Mouse (Mus musculus) ES-CJ7 (cell line): ENCODE measurements around the gene Spsb3.
A peak's percentile ranks its signal among the peaks of the same experiment; 100 is the strongest.

Experiments
- DNase-seq: peaks from one replicate; pipeline ENCODE4 v3.0.0; 2011; ENCODE audit warnings: low read depth, low spot score

Gene Spsb3

GRCm38 (mm10) chr17:24896241-24896992, 10.0 kb downstream of the Spsb3 start, which contains the start of gene Nme3:
Gene Nme3 (plus strand): TSS chr17:24896500.
- peak; percentile 81 for DNase-seq

GRCm38 (mm10) chr17:24896993-24897269, 10.5 kb downstream of the Spsb3 start:
- DNase-seq, result no peak

DNA sequence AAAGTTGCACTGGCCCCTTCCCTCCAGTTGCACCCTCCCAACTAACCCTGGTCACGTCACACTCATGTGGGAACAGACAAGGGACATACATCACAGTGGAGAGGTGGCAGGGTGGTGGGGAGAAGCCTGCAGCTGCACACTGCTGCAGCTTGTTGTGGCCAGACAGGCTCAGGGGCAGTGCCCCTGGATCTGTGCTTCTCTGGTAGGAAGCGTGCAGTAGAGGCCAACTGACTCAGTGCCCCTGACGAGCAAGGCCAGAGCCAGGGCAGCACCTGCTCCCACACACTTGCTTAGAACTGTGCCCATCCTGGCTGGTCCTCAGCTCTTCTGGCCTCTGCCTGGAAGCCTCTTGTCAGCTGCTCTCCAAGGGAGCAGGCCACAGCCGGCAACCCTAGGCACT, 11.2 kb downstream of the Spsb3 start:
- no peak for DNase-seq

DNA sequence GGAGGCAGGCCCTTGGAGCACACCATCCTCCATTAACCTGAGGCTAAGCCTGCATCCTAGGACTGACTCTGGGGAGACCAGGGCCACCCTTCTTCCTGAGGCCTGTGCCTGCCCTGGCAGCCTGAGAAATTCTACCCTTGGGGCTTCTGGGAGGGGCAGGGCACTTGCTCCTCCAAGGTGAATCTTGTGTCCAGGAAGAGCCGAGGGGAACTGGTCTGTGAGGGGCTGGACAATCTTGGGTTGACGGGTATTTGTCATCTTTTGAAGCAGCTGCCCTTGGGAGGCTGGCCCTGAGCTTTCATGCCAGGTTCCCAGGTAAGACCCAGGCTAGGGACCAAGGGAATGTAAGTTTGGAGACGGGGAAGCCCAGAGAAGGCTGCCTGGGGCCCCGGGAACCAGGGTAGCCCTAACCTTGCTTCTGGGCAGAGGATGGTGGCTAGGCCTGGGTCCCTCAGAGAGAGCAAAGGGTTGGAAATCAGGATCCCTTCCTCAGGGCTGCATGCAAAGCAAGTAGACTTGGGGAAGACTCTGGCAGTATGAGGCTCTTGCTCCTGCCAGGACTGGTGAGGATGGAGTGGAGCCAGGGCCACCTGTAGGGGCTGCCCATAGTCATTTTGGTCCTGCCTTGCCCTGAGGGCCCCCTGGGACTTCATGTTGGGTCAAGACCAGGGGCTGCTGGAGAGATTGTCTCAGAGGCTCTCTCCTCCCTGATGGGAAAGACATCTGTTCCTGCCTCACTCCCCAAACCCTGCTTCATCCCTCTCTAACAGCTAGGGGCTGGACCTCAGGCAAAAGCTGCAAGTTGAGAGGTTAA, 11.8 kb downstream of the Spsb3 start:
- DNase-seq, result no peak

DNA sequence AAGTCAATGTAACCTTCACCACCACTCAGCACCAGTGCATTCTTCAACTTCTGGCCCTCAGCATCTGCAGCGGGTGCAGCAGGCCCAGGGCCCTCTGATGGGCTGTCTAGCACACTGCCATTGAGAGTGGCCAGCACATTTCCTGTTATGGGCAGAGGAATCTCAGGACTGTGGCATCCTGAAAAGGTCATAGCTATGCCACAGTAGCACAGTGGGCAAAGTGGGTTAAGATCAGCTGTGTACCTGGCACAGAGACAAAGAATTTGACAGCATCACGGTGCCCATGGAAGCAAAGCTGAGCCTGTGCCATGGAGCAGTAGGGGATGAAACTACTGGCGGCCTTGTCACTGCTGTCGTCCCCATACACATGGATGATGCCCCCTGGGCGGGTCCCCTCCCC, 12.7 kb downstream of the Spsb3 start:
- no peak for DNase-seq

DNA sequence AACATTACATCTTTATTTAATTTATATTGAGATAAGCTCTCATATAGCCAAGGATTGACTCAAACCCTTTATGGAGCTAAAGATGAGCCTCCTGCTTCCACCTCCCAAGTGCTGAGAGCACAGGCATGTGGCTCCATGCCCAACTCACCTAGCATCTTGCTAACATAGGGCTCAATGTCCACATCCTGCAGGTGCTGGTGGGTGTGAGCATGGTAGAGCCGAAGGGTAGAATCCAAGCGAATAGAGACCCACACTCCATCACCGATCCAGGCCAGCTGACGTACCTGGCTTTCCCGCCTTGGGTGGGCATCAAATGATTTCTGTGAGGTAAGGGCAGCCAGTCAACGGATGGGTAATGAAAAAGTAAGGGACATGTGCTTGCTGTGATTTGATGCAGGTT, 13.6 kb downstream of the Spsb3 start:
- no peak for DNase-seq

- DNase-seq, result no peak
Observed at GRCm38 (mm10) chr17:24902124-24902523, 15.7 kb downstream of the Spsb3 start.

DNA sequence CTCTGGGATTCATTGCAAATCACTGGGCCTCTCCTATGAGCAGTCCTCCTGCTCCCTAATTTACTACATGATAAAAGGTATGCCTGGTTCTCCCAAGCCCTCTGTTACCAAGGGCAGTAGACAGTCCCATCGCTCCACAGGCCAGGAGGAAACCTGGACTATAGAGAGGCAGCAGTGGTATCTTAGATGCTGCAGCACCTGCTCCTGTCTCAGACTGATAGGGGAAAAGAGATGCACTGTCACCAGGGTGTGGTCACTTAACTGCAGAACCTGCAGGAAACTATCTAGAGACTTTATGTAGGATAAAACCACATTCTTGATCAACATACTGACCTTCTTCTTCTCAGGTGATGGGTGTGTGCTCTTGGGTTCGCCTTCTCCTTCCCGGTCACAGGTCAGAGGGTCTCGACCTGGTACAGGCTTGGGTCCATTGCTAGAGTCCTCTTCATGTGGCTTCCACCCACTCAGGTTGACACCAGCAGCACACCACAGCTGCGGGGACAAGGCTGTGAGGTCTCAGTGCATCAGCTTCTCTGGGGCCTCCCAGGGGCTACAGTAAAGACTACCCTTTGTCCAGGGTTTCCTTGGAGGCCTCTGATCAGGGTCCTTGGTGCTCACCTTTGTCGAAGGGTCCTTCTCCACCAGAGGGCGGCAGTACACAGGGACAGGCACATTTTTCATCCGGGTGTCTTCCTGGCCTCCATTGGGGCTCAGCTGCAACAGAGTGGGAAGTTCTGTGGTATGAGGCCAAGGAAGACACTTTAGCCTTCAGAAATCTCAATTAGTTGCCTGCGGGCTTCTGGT, 16.4 kb downstream of the Spsb3 start:
- DNase-seq, result peak; percentile 64

GRCm38 (mm10) chr17:24903767-24904166, 17.3 kb downstream of the Spsb3 start:
- DNase-seq, result peak; percentile 49

DNA sequence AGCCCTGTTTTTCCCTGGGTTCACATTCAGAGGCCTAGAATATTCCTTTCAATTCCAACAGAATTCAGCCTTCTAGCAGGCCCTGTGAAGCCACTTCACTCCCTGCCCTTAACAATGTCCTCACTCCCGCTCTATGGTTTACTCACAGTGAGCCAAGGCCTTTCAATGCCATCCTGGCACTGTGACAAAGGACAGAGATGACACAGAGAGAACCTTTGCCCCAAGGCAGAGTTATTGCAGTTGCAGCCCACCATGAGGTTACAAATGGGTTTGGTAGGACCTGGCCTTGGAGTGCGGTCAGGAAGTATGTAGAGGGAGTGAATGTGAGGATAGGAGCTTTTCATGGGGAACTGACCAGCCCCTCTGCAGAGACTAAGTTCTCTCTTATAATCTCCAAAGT, 21.1 kb downstream of the Spsb3 start:
- DNase-seq, result no peak

DNA sequence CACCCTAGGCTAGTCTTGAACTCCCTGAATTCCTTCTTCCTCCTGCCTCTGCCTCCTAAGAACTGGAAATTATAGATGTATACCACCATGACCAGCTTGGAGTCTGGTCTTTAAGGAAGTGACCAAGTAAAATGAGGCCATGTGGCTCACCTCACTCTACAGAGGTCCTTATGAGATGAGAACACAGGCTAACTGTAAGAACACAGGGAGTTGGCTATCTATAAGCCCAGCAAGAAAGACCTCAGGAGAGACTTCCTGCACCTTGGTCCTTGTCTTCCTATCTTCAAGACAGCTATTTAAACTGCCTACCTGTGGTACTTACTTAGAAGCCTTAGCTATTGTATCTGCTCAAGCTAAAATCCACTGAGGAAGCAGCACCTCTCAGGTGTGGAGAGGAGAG, 27.5 kb downstream of the Spsb3 start:
- no peak for DNase-seq

- DNase-seq, result no peak
Observed at GRCm38 (mm10) chr17:24923246-24923645, 36.8 kb downstream of the Spsb3 start.

DNA sequence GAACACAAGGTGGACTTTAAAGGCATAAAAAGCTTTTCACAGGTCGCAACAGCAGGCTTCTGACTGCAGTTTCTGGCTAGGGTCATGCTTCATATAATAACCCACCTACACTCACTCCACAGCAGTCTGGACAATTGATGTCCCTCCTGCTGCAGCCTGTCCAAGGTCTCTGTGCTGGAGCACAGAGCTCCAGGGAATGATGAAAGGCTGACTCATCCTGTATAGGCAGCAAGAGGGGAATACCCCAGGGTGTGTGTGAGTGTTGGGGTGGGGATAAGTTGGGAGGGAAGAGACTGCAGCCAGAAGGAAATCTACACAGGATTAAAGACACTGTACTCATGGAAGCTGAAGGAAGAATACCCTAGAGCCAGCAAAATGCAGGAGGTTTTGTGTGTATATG, 43.1 kb downstream of the Spsb3 start:
- DNase-seq, result no peak

- no peak for DNase-seq
Observed at GRCm38 (mm10) chr17:24932431-24932830, 46.0 kb downstream of the Spsb3 start.

DNA sequence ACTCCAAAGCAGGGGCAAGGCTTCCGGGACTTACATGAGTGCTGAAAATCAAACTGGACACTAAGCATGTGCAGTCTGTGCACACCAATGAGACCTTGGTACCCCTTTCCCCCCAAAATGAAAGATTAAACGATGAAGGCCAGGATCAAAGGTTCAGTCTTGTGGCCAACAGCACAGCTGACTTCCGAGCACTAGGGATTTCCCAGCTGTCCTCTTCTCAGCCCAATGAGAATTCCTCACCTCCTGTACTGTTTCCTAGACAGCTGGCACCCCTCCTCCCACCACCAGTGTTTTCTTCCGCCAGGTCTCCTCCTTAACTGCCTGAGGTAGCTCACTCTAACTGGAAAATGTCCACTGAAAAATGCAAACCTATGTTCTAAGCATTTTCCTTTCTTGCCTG, 46.7 kb downstream of the Spsb3 start:
- no peak for DNase-seq

GRCm38 (mm10) chr17:24934926-24935325, 48.5 kb downstream of the Spsb3 start:
- DNase-seq, result no peak

GRCm38 (mm10) chr17:24935666-24936065, 49.2 kb downstream of the Spsb3 start:
- DNase-seq, result no peak

DNA sequence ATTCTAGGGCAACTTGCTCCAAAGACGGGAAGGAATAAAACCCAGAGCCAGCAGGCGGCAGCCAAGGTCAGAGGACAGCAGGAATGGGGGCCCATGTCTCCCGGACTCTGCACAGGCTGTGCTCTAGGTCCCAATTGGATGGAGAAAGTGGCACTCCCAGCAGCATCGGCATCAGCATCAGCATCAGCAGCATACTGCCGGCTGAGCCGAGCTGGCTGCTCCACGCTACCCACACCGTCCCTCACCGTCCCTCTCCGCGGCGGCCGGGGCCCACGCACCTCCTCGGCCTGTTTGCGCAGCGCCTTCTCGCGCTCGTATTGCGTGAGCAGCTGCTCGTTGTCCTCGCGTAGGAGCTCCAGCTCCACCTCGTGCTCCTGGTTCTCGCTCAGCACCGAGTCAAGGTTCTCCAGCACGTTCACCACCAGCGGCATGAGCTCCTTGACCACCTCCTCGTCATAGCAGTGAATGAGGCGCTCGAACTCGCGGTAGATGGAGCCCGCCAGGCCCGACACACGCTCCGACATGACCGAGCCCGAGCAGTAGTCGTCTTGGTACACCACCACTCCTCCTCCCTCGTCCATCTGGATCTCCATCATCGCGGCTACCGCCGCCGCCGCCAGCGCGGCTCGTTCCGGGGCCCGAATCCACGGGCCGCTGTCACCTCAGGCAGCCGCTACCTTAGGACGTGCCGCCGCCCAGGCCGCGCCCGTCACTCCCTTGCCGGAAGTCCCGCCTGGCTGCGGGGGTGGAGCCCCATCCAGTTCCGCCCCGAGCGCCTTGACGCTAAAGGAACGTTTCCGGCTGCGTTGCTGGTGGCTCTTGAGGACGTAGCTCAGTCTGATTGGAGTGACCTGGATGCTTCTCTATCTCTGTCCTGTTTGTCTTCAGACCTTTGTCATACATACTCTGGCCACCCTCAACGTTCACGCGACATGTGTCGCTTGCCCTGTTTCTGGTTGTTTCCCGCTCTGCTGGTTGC, 50.1 kb downstream of the Spsb3 start, which contains the start of gene Mapk8ip3:
Gene Mapk8ip3, minus strand, starts transcription at position 719 of the 979 bp plus-strand sequence.
- DNase-seq, result peak; percentile 87

DNA sequence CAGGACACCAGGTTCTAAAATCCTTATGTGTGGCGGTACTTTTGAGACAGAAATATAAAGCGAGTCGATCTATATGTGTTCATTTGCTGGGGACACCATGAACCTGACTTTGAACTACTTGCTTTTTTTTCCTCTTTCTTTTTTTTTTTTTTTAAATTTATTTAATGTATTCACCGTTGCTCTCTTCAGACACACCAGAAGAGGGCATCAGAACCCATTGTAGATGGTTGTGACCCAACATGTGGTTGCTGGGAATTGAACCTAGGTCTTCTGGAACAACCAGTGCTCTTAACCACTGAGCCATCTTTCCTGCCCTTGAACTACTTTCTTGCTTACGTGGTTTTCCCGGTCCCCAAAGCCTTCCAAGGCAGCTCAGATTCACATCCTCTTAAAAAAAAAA, 50.8 kb downstream of the Spsb3 start:
- DNase-seq, result no peak
